Mouse (Mus musculus) cerebellum, postnatal 25 days (tissue): Measurements from ENCODE around the gene Hibch.
"Not testable (repeated sequence)": the region's sequence is repeated elsewhere in the genome, so short reads cannot be mapped to it uniquely, and the experiment has no call there.

Experiments used
- DNase-seq, 2 experiments: peaks; one replicate each; pipeline ENCODE4 v3.0.0; 2021; ENCODE audit warnings: mixed read lengths in 2 of 2

Hibch gene

DNA sequence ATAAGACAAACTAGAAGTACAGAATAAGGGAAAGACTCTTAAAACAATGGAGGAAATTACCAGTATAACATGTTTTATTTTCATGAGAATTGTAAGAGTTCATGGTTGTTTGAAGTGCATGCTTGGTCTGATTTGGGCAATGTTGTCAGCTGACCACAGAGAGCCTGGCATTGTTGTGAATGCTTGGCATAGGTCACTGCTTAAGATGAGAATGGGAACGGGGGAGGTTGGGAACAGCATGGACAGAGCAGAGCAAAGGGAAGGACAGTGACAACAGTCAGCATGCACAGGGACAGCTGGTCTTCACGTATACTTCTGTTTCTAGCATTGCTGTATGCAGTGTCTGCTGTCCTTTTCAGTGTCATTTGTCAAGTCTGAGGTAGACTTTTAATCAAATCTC is 39.5 kb downstream of the Hibch start:
- peak in 1 of 2 experiments; percentile 15 for DNase-seq

DNA sequence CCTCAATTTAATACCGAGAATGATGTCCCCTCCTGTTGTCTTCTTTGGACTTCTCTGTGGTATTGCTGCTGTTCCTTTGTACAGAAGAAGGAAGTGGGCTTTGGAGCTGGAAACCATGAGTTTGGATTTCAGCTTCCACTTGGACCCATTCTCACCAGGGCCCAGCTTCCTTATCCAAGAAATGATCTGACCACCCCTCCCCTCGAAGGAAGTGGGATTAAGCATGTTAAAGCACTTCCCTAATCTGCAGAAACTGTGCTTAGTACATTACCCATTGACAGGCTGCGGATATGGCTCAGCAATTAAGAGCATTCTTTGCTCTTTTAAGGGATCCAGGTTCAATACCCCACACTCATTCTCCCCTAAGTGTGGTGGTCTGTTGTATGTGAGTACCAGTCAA is 65.1 kb downstream of the Hibch start:
- DNase-seq: no peak

GRCm38 (mm10) chr1:52916655-52917054 is 71.9 kb downstream of the Hibch start:
- no peak for DNase-seq

DNA sequence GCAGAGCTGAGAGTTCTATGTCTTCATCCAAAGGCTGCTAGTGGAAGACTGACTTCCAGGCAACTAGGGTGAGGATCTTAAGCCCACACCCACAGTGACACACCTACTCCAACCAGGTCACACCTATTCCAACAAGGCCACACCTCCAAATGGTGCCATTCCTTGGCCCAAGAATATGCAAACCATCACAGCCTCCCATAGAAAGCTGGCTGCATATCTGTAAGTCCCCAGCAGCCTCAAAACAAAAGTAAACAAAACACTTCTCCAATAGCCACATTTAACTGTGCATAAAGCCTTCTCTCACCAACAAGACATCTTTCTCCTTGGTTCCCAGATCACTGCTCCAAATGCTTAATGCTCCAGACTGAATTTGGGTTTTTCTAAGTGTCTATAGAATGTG is 74.2 kb downstream of the Hibch start:
- not testable (repeated sequence) for DNase-seq

- DNase-seq: not testable (repeated sequence)
These were observed 79.8 kb downstream of the Hibch start for GRCm38 (mm10) chr1:52924482-52924881.

GRCm38 (mm10) chr1:52934494-52934893 is 89.8 kb downstream of the Hibch start:
- no peak for DNase-seq

GRCm38 (mm10) chr1:52939021-52939420 is 94.3 kb downstream of the Hibch start:
- DNase-seq: no peak

DNA sequence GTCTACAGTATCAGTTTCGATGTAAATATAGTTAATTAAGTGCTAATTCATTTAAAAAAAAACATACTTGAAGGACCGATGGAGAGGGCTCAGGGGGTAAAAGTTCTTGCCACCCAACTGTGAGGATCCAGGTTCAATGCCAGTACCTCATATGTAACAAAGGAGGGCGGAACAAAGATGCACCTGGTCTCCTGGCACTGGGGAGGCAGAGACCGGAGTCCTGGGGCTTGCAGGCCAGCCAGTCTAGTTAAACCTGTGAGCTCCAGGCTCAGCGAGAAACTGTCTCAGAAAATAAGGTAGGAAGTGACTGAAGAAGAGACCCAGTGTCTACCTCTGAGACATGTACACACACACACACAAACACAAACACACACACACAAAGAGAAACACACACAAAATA is 103.2 kb downstream of the Hibch start:
- DNase-seq: peak; percentile 39 to 56

DNA sequence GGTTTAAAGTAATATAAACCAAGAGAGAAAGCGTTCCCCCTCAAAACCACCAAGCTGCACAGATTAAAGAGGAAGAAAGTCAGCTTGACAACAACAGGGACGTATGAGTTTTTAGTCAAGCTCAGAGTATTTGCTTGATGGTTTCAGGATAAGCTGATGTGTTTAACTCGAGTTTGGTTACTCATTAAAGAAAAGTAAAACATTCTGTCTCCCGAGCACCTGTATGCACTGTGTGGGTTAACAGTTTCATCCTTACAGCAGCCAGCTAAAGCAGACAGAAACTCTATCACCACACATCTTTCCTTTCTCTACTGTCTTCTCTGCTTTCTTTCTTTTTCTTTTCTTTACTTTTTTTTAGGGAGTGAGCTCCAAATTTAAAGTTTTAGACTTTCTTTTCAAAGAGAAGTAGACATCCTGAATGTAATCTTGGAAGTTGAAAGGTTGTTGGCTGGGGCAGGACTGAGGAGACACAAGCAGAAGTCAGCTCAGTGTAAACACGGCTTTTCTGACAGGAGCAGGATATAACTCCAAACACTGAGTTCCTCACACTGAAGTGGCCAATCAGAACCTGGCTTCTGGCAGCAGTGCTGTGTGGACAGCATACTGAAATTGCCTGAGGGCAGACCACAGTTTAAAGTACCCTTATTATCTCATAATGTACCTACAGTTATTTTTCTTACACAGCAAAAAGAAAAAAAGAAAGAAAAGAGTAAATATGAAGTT is 106.6 kb downstream of the Hibch start:
- peak; percentile 22 to 45 for DNase-seq

GRCm38 (mm10) chr1:52952143-52952542 is 107.4 kb downstream of the Hibch start:
- DNase-seq: peak; percentile 41 to 45

DNA sequence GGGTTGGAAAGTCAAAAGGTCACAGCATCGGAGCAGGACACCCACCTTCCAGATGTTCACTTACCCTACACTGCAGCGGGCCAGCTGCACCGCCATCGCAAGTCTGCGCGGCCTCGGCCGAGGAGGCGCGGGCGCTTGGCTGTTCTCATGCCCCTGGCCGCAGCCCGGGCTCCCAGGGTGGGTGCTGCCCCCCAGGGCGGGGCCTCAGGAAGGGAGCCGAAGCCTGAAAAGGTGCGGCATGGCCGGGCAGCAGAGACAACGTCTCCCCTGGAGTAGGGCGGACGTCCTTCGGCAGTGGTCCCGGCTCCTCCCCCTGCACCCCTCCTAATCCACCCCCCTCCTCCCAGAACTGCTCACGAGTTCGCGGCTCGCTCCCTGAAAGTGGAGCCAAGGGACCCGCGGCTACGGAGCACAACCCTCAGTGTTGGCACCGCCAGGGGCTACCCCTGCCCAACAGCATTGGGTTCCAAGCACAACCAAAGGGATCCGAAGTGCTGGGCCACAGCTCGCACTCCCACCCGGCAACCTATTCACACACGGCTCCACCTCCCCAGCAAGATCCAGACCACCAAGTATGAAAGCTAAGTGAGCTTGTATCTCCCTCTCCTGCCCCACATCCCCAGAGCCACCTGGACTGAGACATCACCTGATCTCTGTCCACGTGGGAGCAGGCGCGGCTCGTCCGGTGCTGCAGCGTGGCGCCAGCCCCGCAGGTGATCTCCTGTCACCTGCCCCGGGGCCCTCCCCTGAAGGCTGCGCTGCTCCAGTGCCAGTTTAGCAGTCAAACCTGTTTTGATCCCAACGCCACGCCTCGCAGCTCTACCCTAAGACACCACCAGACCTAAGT is 108.0 kb downstream of the Hibch start:
- DNase-seq: peak; percentile 75 to 84

DNA sequence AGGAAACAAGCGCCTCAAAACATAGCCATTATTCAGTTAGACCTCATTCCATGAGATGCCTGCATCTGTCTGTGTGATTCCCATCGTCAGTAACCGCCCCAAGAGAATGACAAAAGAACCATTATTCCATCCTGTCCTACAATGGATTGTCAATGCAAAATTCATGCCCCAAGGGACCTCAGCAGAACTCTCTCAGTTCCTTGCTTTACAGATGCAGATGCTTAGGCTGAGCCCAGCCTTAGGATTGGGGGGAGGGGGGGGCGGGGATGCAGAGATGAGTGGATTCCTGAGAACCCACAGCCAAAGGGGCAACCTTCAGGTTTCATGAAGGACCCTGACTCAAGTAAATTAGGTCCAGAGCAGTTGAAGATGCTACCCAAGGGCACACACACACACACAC is 108.8 kb downstream of the Hibch start:
- DNase-seq: no peak

- no peak for DNase-seq
These were observed 109.7 kb downstream of the Hibch start for GRCm38 (mm10) chr1:52954456-52954855.

- peak; percentile 53 to 77 for DNase-seq
These were observed 110.4 kb downstream of the Hibch start for GRCm38 (mm10) chr1:52955102-52955501.

DNA sequence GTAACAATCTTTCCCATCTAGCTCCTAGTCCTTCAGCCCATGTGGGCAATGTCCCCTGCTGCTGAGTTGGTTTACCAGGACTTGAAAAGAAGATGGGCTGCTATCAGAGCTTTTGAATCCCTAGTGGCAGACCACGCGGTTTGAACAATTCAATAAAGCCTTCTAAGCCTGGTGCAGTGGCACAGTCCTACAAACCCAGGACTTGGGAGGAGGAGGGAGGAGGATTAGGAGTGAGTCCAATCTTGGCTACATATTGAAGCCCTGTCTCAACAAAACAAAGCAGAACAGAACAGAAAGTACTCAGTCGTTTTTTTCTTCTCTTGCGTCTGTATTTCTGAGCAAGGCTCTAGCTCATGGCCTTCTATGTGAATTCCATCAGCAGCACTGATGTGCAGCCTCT is 112.0 kb downstream of the Hibch start:
- DNase-seq: no peak

- no peak for DNase-seq
These were observed 115.5 kb downstream of the Hibch start for GRCm38 (mm10) chr1:52960191-52960590.

- no peak for DNase-seq
These were observed 118.4 kb downstream of the Hibch start for GRCm38 (mm10) chr1:52963097-52963496.

DNA sequence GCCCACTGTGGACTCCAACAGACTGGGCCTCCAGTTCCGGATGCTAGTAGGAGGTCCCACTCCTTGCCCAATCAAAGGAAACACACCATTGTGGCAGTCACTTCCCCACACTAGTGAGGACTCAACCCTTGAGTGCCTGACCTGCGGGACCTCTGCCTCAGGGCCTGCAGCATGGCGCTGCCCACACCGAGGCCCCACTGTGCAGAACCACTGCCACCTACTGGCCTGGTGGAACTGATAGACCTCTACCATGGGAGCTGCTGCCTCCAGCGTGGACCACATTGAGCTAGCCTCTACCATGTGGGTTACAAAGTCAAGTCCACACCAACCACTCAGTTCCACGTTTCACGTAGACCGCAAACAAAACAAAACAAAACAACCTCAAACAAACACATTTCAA is 119.9 kb downstream of the Hibch start:
- no peak for DNase-seq
